13 mouse cellular contexts compared by ENCODE assay signal in the genomic region with DNA sequence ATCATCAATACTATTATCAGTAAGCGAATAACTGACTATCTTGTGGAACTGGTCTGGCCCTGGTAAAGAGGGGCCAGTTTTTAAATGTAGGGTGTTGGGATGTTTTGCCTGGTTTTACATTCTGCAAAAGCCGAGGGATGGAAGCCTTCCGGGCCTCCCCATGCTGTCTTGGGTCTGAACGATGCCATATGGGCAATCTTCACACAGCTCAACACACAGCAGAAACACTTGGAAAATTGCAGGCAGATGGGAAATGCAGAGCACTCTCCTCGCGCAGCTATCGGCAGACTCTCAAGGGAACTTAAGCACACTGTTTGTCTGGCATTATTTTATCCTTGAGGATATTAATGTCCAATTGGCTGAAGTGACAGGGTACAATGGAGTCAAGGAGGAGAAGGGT.
DNase-seq lines count a peak whose midpoint lies in the region; ATAC-seq and TF ChIP-seq lines count a peak whose summit lies in the region.
"Had no signal": no experiment of that assay in that cellular context is flagged by ENCODE, and none has a peak within 500 bp of the region (broad histone marks: within the 10 kb centered on the region; RNA-seq: fewer than 3 reads in every experiment).

No protein-coding gene starts in this region.

- 69% methylated on average over 7 of the region's 7 CpGs for WGBS in embryonic facial prominence, embryonic 10.5 days
- 74% methylated on average over 7 of the region's 7 CpGs for WGBS in kidney, embryonic 16.5 days

- no peak overlapping the region for H3K27ac ChIP-seq in layer of hippocampus, adult 2 months
- H3K27ac ChIP-seq in embryonic facial prominence, embryonic 10.5 days (replicated peaks): no peak overlapping the region
- H3K27ac ChIP-seq in kidney, embryonic 16.5 days (ENCODE audit: low read length): no peak overlapping the region
- H3K27ac ChIP-seq: gastrocnemius, adult 2 months; heart, embryonic 10.5 days; midbrain, embryonic 15.5 days had no signal

- peak; percentile 32 to 37 for DNase-seq in layer of hippocampus, adult 2 months (ENCODE audit: low spot score in 2 of 2)
- DNase-seq in layer of hippocampus, postnatal 10 days (ENCODE audit: low spot score in 2 of 2): no peak
- peak; percentile 67 for DNase-seq in brain, embryonic 14.5 days (ENCODE audit: low read depth)
- peak; percentile 46 for DNase-seq in embryonic facial prominence, embryonic 10.5 days (ENCODE audit: low spot score)
- DNase-seq in mesoderm, embryonic 11.5 days (ENCODE audit: low read depth, low spot score): peak; percentile 54
- DNase-seq in cerebellum, adult 9-11 months: no peak
- DNase-seq: adrenal gland, postnatal 14 days; cerebellum, postnatal 25 days; gastrocnemius, adult 2 months had no signal

- no peak overlapping the region for H3K4me2 ChIP-seq in kidney, embryonic 16.5 days (replicated peaks; ENCODE audit: low read depth, low read length)
- H3K4me2 ChIP-seq: midbrain, embryonic 15.5 days had no signal

- 0 out of 2 replicates have a peak, but pooled peaks cover 2% of the 10 kb centered on the region for H3K27me3 ChIP-seq in embryonic facial prominence, embryonic 10.5 days (replicated peaks; ENCODE audit: low read depth, poor library complexity, severe bottlenecking)
- H3K27me3 ChIP-seq in kidney, embryonic 16.5 days (ENCODE audit: insufficient read depth, low read length): no peaks in the 10 kb centered on the region
- H3K27me3 ChIP-seq: midbrain, embryonic 15.5 days had no signal

- no peak for ATAC-seq in kidney, embryonic 16.5 days (ENCODE audit: low FRiP score, low TSS enrichment)
- ATAC-seq: CD4-positive, CD25-positive, alpha-beta regulatory T cell, adult 4 months; midbrain, embryonic 15.5 days had no signal

- H3K4me1 ChIP-seq in embryonic facial prominence, embryonic 10.5 days: peaks cover 13% of the 10 kb centered on the region; the same call in 1 of the 2 replicates
- H3K4me1 ChIP-seq in kidney, embryonic 16.5 days (ENCODE audit: insufficient read depth, low read length): no peaks in the 10 kb centered on the region
- H3K4me1 ChIP-seq: heart, embryonic 10.5 days; midbrain, embryonic 15.5 days had no signal

- no peak overlapping the region for H3K9ac ChIP-seq in kidney, embryonic 16.5 days (replicated peaks; ENCODE audit: low read length)
- H3K9ac ChIP-seq: midbrain, embryonic 15.5 days had no signal

- H3K9me3 ChIP-seq in embryonic facial prominence, embryonic 10.5 days: no peaks in the 10 kb centered on the region
- no peaks in the 10 kb centered on the region for H3K9me3 ChIP-seq in kidney, embryonic 16.5 days (ENCODE audit: low read length)
- H3K9me3 ChIP-seq: heart, embryonic 10.5 days; midbrain, embryonic 15.5 days had no signal

- H3K4me3 ChIP-seq in layer of hippocampus, adult 2 months: no peak overlapping the region
- H3K4me3 ChIP-seq in embryonic facial prominence, embryonic 10.5 days: no peak overlapping the region
- no peak overlapping the region for H3K4me3 ChIP-seq in kidney, embryonic 16.5 days (ENCODE audit: low read length)
- H3K4me3 ChIP-seq: gastrocnemius, adult 2 months; heart, embryonic 10.5 days; midbrain, embryonic 15.5 days had no signal

- no peak for TF ChIP-seq POLR2A in brain, embryonic 14.5 days (IDR thresholded peaks at IDR 0.05; ENCODE audit: borderline replicate concordance, extremely low read depth, insufficient read depth, insufficient read length, poor library complexity, severe bottlenecking)

- no peaks in the 10 kb centered on the region for H3K36me3 ChIP-seq in embryonic facial prominence, embryonic 10.5 days (replicated peaks)
- no peaks in the 10 kb centered on the region for H3K36me3 ChIP-seq in kidney, embryonic 16.5 days (ENCODE audit: insufficient read depth, low read length)
- H3K36me3 ChIP-seq: heart, embryonic 10.5 days; midbrain, embryonic 15.5 days had no signal

- no peak for TF ChIP-seq CTCF in layer of hippocampus, adult 2 months (conservative IDR thresholded peaks at IDR 0.05)
- TF ChIP-seq CTCF in brain, embryonic 14.5 days (IDR thresholded peaks at IDR 0.05; ENCODE audit: borderline replicate concordance, extremely low read depth, insufficient read depth, insufficient read length): no peak

Comparison
In these comparisons a context has a peak if more than half of its experiments do, and no peak if none do; other contexts are left out.
1. DNase-seq: peak in layer of hippocampus, adult 2 months (2 of 2), brain, embryonic 14.5 days (single experiment), embryonic facial prominence, embryonic 10.5 days (single experiment) and mesoderm, embryonic 11.5 days (single experiment); none in layer of hippocampus, postnatal 10 days (0 of 2) and cerebellum, adult 9-11 months (single experiment).